Mouse (Mus musculus): ENCODE measurements around the gene Megf8.

DNA sequence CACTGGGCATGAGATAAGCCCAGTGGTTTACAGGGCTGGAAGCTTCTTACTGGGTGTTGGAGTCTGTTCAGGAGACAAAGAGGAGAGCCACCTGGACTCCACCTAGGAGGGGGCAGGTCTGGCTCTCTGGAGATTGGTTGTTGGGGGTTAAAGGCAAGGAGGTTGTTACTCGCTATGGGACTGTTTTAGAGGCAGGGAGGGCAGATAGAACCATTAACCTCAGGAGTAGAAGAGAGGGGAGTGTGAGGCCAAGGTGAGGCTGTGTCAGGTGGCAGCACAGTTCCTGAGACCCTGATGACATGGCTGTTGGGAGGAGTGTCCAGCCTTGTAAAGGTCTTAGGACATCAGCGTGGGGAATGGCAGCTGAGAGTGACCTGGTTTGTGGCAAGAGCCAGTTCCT, 32.8 kb upstream of the Megf8 start:
- no peak for TF ChIP-seq CTCF (IDR thresholded peaks at IDR 0.05)
- no peak for TF ChIP-seq EP300 (IDR thresholded peaks at IDR 0.05)

Measured in lung, postnatal 0 days (tissue).